Mouse (Mus musculus) right cerebral cortex, adult 2 months (tissue): Measurements from ENCODE around the gene Sdhaf1.

ENCODE experiments used
- DNase-seq, 2 experiments: peaks; one replicate each; pipeline ENCODE4 v3.0.0; 2021 to 2022; ENCODE audit warnings: low spot score in 2 of 2

Gene Sdhaf1

GRCm38 (mm10) chr7:30293795-30294194, 29.9 kb downstream of the Sdhaf1 start:
- DNase-seq: peak; percentile 52 to 59

- peak; percentile 93 to 94 for DNase-seq
Measured at GRCm38 (mm10) chr7:30291215-30292131, 32.2 kb downstream of the Sdhaf1 start, which contains the start of gene Clip3. Gene Clip3, plus strand, starts transcription at chr7:30291728.

GRCm38 (mm10) chr7:30289714-30290399, 33.8 kb downstream of the Sdhaf1 start:
- DNase-seq: no peak

- DNase-seq: no peak
Measured at GRCm38 (mm10) chr7:30289071-30289713, 34.5 kb downstream of the Sdhaf1 start.

GRCm38 (mm10) chr7:30288046-30288445, 35.6 kb downstream of the Sdhaf1 start:
- DNase-seq: no peak

GRCm38 (mm10) chr7:30286701-30287410, 36.8 kb downstream of the Sdhaf1 start:
- no peak for DNase-seq

GRCm38 (mm10) chr7:30282740-30283139, 41.0 kb downstream of the Sdhaf1 start:
- DNase-seq: no peak

- no peak for DNase-seq
Measured at GRCm38 (mm10) chr7:30281522-30281921, 42.2 kb downstream of the Sdhaf1 start.

GRCm38 (mm10) chr7:30280670-30281138, 43.0 kb downstream of the Sdhaf1 start:
- DNase-seq: peak; percentile 85

GRCm38 (mm10) chr7:30279951-30280669, 43.6 kb downstream of the Sdhaf1 start, which contains the start of the genes Thap8 and Wdr62:
Gene Thap8, plus strand, starts transcription at chr7:30280094.
Gene Wdr62, minus strand, starts transcription at chr7:30280419.
- DNase-seq: peak; percentile 89 to 92

GRCm38 (mm10) chr7:30279536-30279935, 44.2 kb downstream of the Sdhaf1 start:
- DNase-seq: no peak

GRCm38 (mm10) chr7:30278911-30279310, 44.8 kb downstream of the Sdhaf1 start:
- no peak for DNase-seq

GRCm38 (mm10) chr7:30274383-30274782, 49.3 kb downstream of the Sdhaf1 start:
- DNase-seq: no peak
